Mouse (Mus musculus) liver, postnatal 0 days (tissue): ENCODE data around the gene Ift88.

Source experiments
- CTCF ChIP-seq: sonication (generic); IDR thresholded peaks from 2 replicates; pipeline ENCODE4 v1.5.1; 2016; ENCODE audit warnings: antibody characterized with exemption, low read depth
- EP300 ChIP-seq: IDR thresholded peaks from 2 replicates; pipeline ENCODE4 v1.6.1; 2016; ENCODE audit warnings: antibody characterized with exemption, low read depth, mild to moderate bottlenecking

DNA sequence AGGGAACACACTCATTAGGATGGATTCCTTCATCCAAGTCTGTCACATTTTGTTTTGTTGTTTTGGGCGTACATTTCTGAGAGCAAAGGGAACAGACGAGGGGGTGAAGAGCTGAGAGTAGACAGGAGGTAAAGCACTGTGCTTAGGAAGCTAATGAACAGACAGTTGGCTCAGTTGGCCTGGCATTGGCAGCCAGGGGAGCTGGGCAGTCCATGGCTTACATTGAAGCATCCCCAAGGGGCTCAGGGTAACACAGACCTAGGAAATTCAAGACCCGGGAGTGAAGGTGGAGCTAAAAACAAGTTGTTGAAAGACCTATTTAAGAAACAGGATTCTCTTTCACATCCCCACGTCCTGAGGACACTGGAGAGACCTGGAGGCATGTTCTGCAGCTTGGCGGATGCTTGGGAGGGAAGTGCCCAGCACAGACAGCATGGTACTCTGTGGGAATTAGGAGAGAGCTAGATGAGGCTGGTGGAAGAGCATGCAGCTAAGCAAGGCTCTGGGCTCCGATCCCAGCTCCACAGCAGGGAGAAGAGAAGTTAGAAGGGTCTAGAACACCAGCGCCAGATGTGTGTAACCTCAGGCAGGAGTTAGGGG is 131.7 kb downstream of the Ift88 start:
- no peak for TF ChIP-seq CTCF
- no peak for TF ChIP-seq EP300
